Mouse (Mus musculus) kidney, adult 2 months (tissue): ENCODE measurements around the gene Dcdc2c. TPM values are rescaled to one million over a fixed set of nuclear protein-coding genes. Genes with fewer than 3 reads are reported as not detected.

ENCODE experiments used
- DNase-seq: peaks from one replicate; pipeline ENCODE4 v3.0.0; 2021
- H3K27ac ChIP-seq: fragments of 200-500 bp; 2 replicates; pipeline ENCODE4 v1.5.1; 2012; ENCODE audit warnings: low read depth, low read length, control low read depth, inconsistent platforms; ENCODE audit not compliant: insufficient read depth
- H3K27me3 ChIP-seq: fragments of 200-500 bp; replicated peaks from 2 replicates; pipeline ENCODE4 v1.6.1; 2012; ENCODE audit warnings: mild to moderate bottlenecking, moderate library complexity, low read length, inconsistent platforms; ENCODE audit not compliant: control insufficient read depth, insufficient read depth
- H3K36me3 ChIP-seq: fragments of 200-500 bp; 2 replicates; pipeline ENCODE4 v1.6.1; 2012; ENCODE audit warnings: mild to moderate bottlenecking, moderate library complexity, low read length, inconsistent platforms; ENCODE audit not compliant: control insufficient read depth, insufficient read depth
- H3K4me1 ChIP-seq: fragments of 200-500 bp; 2 replicates; pipeline ENCODE4 v1.6.1; 2011; ENCODE audit warnings: low read length; ENCODE audit not compliant: control insufficient read depth, insufficient read depth
- H3K4me3 ChIP-seq: fragments of 200-500 bp; 2 replicates; pipeline ENCODE4 v1.5.1; 2011; ENCODE audit warnings: mild to moderate bottlenecking, low read depth, low read length, control low read depth; ENCODE audit not compliant: insufficient read depth
- CTCF ChIP-seq: fragments of 200-500 bp; conservative IDR thresholded peaks from 2 replicates; pipeline ENCODE4 v1.5.1; 2011; ENCODE audit warnings: low read depth, mild to moderate bottlenecking, control low read depth, low read length, moderate library complexity, mixed read lengths; ENCODE audit not compliant: insufficient read depth, insufficient read length
- POLR2A ChIP-seq: fragments of 200-500 bp; IDR thresholded peaks from one replicate; pipeline ENCODE4 v1.6.1; 2011; ENCODE audit warnings: low read depth, low read length, control low read depth
- WGBS: fragments of 180-500 bp; shearing (Covaris S2); methylation state at CpG from one replicate; pipeline ENCODE4 v1.1.7; 2018; 5-methylcytosine and 5-hydroxymethylcytosine counted together
- polyA plus RNA-seq: library from polyadenylated mRNA; depleted of rRNA; stranded (reverse); fragments of >200 nt; gene quantifications from 2 replicates; pipeline ENCODE4 v1.2.3, GENCODE M21; 2012

Gene Dcdc2c
- polyA plus RNA-seq, 1 experiment = not detected

DNA sequence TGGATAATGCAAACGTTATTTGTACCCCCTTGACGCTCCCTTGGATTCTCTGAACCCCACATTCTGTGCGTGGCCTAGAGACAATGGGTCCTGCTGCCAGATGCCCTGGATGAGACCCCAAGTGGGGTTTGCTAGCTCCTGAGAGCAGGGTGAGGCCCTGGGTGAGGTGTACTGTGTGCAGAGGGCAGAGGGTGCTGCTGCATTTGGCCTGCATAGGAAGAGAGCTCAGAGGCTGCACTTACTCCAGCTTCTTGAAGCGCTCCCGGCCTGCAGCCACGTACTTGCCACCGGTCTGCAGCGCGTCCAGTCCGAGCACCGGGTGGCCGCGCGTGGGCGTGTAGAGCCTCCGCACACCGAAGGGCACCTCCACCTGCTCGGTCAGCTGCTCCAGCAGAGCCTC is 424 bp downstream of the Dcdc2c start:
- Histone ChIP-seq H3K4me3 (no peak overlapping the region), H3K27me3 (no peaks in the 10 kb centered on the region), H3K27ac (no peak overlapping the region), H3K36me3 (no peaks in the 10 kb centered on the region), H3K4me1 (no peaks in the 10 kb centered on the region)
- TF ChIP-seq CTCF (no peak), POLR2A (no peak)
- no peak for DNase-seq
- WGBS = 52% methylated on average over 18 of the region's 18 CpGs

DNA sequence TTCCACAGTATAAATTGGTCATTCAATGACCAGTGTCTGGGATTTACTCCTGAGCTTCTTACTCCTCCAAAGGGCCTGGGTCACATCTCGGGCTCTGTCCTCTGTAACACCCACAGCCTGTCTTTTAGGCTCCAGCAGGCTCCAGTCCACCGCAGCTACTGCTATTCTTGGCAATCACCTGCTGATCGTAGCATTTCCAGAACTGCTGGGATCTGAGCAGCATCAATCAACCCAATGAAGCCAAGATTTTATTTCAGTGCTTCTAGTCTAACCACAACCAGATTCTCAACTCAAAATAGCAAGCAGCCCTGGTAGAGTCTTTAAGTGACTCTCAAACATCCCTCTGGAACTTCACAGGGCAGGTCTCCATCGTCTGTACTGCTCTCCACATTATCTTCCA is 3.3 kb downstream of the Dcdc2c start:
- no peak for TF ChIP-seq POLR2A
- no peak for TF ChIP-seq CTCF
- no peaks in the 10 kb centered on the region for H3K4me1 ChIP-seq
- no peaks in the 10 kb centered on the region for H3K27me3 ChIP-seq
- H3K4me3 ChIP-seq = no peak overlapping the region
- H3K36me3 ChIP-seq = no peaks in the 10 kb centered on the region
- H3K27ac ChIP-seq = no peak overlapping the region
- 41% methylated on average over 4 of the region's 4 CpGs for WGBS
- no peak for DNase-seq

DNA sequence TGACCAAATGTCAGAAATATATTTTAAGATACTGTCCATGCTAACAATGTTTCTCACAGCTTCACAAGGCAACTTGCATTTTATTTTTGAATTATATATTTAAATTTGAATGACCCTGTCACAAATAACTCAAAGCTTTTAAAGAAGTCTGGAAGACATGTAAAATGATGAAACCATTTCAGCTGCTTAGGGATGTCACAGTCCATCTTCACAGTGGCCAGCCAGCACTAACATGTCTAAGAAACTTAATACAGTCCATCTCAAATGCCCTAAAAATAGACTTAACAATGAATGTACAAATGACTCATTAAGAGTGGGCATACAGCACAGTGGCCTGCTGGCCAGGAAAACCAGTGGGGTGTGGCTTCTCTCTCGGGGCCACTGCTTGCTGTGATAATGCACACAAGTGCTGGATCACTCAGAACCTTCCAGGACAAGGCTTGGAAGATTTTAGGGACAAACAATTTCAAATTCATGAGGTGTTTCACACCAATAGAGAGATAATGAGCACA is 37.9 kb downstream of the Dcdc2c start:
- 33% methylated on average over 1 of the region's 1 CpGs for WGBS
- TF ChIP-seq POLR2A (no peak), CTCF (no peak)
- H3K4me3 ChIP-seq = no peak overlapping the region
- no peaks in the 10 kb centered on the region for H3K27me3 ChIP-seq
- H3K27ac ChIP-seq = no peak overlapping the region
- no peaks in the 10 kb centered on the region for H3K36me3 ChIP-seq
- no peak for DNase-seq
- no peaks in the 10 kb centered on the region for H3K4me1 ChIP-seq

DNA sequence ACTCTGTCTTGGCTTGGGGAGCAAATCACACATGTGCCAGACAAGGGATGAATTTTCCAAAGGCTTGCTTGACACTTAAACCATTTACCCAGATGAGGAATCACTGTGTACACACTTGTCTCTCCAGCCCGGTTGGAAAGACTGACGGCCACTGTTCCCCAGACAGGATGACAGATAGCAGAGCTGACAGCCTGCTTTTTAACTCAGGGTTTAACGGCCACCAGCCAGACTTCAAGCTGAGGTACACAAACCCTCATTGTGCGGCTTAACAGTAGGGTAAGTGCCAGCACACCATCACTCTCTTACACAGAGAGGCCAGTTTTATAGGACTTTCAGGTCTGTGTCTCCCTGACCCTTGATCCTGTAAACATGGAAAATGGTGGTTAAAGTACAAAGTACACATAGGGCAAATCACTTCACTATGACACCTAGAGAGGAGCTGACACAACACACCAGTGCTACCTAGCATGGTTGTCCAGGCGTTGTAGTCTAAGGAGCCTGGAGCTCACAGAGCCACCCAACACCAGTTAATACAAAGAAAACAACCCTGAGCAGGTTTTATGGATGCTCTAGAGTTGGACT is 42.4 kb downstream of the Dcdc2c start:
- 42% methylated on average over 5 of the region's 5 CpGs for WGBS
- H3K4me1 ChIP-seq = no peaks in the 10 kb centered on the region
- TF ChIP-seq CTCF (no peak), POLR2A (no peak)
- no peak overlapping the region for H3K4me3 ChIP-seq
- no peaks in the 10 kb centered on the region for H3K36me3 ChIP-seq
- H3K27me3 ChIP-seq = no peaks in the 10 kb centered on the region; the same call in 1 of the 2 replicates
- peak; percentile 17 for DNase-seq
- H3K27ac ChIP-seq = no peak overlapping the region

DNA sequence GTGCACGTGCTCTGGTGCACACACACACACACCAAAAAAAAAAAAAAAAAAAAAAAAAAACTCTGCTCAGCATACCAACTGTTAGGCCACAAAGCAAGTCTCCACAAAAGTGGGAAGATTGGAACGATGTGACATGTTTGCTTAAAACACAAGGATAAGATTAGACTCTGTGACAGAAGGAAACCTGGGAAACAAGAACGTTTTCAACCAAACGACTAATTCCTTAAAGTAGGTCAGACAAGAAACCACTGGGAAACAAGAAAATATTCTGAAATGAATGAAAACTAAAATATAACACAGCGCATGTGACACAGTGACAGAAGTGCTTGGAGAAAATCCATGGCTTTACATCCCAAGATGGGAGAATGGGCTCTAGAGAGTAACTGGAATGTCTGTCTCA is 57.9 kb downstream of the Dcdc2c start:
- 83% methylated on average over 5 of the region's 5 CpGs for WGBS
- no peak for DNase-seq
- no peaks in the 10 kb centered on the region for H3K4me1 ChIP-seq
- H3K36me3 ChIP-seq = no peaks in the 10 kb centered on the region
- H3K27ac ChIP-seq = no peak overlapping the region
- no peaks in the 10 kb centered on the region for H3K27me3 ChIP-seq
- TF ChIP-seq POLR2A (no peak), CTCF (no peak)
- no peak overlapping the region for H3K4me3 ChIP-seq

DNA sequence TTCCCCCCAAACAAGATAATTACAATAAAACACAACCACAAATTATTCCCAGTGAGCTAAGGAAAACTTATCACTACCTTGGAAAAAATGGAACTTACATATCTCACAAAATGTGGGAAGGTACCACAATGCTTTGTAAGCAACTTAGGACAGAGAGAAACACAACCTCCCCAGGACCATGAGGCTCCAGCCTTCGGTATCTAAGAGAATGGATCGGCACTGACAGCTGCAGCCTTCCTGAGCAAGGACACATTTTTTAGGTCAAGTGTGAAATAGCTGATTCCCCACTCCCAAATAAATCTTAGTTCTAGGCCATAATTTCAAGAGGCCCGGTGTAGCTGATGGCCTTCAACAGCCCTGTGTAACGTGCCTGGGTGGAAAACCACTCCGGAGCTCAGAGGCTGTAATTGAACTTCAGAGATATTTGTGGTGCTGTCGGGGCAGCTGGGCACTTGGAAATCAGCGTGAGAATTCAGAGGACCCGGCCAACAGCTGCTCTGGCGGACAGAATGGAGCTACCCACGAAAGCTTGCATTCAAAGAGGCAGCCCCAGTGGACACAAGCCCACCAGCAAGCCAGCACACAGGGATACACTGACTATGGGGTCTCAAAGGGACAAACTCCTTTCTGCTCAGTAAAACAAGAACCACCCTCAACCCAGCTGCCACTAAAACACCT is 69.6 kb downstream of the Dcdc2c start:
- 51% methylated on average over 10 of the region's 10 CpGs for WGBS
- Histone ChIP-seq H3K4me3 (no peak overlapping the region), H3K27ac (no peak overlapping the region), H3K27me3 (no peaks in the 10 kb centered on the region), H3K36me3 (no peaks in the 10 kb centered on the region), H3K4me1 (no peaks in the 10 kb centered on the region)
- DNase-seq = no peak
- TF ChIP-seq CTCF (no peak), POLR2A (no peak)

DNA sequence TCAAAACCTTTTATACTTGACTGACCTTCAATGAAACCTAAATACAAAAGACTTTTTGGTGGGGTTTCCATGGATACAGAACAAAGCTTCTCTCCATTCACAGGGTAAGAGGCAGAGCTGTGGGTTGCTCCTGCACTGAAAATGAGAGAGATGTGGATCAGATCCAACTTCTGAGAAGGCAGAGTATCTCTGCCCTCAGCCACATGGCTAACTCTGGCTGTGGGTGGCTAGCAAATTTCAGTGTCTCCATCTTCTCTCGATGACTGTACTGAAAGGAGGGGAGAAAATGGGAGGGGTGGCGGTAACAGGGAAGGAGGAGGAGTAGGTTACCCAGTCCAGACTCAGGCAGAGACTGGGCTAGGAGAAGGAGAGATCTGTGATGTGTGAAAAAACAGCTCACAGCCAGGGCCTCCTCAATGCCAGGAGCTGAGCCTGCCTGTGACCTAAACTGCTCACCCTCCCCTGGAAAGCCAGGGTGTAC is 91.2 kb downstream of the Dcdc2c start:
- Histone ChIP-seq H3K36me3 (no peaks in the 10 kb centered on the region), H3K27ac (no peak overlapping the region), H3K4me3 (no peak overlapping the region), H3K27me3 (no peaks in the 10 kb centered on the region), H3K4me1 (no peaks in the 10 kb centered on the region)
- WGBS = 59% methylated on average over 2 of the region's 2 CpGs
- TF ChIP-seq POLR2A (no peak), CTCF (no peak)
- no peak for DNase-seq
